Mouse (Mus musculus): ENCODE data around the gene Scgb2a2.
"Not testable (repeated sequence)": the region's sequence is repeated elsewhere in the genome, so short reads cannot be mapped to it uniquely, and the experiment has no call there.

The Scgb2a2 gene

GRCm38 (mm10) chr19:9847262-9847661 is at the start of gene Scgb2a2:
Gene Scgb2a2, plus strand, starts transcription at chr19:9847562.
- DNase-seq (ENCODE audit: extremely low read depth, low read depth): no peak

DNA sequence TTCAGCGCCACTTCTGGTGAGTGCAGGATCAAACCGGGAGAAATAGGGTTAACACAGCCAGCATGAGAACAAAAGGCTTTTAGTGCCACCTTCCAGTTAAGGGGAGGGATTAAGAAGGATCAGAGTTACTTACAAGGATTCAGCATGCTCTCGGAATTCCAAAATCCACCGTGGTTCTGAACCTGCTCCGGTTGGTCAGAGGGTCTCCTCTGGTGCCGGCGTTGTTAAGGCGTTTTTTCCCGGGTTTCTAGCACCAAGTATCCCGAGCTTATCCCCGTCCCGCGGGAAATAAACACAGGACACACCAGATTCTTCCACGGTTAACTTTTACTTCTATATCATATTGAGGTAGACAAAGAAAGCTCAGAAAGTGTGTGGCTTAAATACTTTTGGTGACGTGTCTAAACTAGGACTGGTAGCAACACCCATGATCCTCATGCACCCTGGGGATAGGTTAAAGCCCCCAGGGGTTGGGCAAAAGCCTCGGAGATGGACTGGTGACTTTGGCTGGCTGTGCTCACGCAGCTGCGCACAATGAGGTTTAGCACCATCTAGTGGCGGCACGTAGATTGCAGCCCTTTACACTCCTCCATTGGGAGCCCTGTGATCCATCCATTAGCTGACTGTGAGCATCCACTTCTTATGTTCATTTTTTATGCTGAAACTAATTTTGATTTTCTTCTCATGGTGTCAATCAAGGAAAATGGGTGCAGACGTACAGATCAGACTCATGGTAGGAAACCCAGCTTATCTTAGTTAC is 10.6 kb upstream of the Scgb2a2 start:
- peak; percentile 36 for DNase-seq (ENCODE audit: extremely low read depth, low read depth)

DNA sequence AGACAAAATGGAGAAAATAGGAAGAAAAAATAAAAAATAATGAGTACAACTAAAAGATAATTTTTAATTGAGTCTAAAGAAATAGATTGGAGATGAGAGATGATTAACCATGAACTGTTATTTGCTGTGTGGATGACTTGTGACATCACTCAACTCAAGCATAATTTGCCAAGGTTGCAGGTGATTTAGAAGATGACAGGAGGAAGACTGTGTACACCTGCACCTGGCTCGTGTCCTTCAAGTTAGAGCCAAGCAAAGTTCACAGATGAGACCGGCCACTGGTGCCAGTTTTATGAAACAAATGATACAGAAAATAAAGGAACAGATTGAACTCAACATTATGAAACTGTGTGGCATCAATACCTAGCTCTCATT is 10.0 kb upstream of the Scgb2a2 start:
- no peak for DNase-seq (ENCODE audit: extremely low read depth, low read depth)

DNA sequence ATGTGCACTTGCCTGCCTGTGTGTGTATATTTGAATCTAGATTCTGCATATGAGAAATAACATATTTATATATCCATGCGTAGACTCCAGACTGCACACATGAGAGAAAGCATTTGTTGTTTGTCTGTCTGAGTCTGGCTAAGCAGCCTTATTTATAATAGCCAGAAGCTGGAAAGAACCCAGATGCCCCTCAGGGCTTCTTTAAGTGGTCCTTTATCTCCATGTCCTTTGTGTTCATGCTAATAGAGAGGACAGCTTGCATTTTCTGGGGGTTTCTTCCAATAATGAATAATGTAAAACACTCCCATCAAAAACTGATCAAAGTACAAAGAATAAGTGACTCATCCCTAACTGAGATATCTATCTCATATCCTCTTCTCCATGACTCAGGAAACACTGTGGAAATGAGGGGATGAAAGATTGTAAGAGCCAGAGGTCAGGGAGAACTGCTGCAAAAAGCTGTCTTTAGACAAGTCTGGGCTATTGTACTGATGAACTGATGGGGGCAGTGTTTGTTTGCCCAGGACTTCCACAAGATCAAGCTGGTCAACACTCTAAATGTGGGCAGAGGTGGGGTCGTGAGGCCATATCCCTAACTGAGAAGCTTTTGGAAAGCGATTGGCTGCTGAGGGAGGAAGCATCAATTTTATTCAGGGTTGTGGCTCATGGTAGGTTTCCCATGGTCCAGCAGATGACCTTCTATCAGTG is 2.2 kb downstream of the Scgb2a2 start:
- DNase-seq (ENCODE audit: extremely low read depth, low read depth): not testable (repeated sequence)

GRCm38 (mm10) chr19:9860821-9861220 is 13.5 kb downstream of the Scgb2a2 start:
- DNase-seq (ENCODE audit: extremely low read depth, low read depth): not testable (repeated sequence)

DNA sequence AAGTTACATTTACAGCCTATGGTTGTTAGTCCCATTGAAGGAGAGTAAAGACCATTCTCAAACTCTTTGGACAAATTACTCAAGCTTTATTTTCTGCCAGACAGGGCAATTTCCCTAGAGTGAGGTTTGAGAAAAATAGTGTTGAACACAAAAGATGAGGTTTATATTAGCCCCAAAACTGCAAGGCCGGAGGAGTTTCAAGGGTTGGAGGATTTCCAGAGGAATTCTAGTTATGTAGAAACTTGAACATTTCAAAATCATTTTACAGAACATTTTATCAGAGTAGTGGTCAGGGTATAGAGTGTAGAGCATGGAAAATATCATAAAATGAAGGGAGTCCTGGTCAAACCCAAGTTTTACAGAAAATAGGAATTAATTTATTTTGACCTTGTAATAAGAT is 17.5 kb downstream of the Scgb2a2 start:
- no peak for DNase-seq (ENCODE audit: extremely low read depth, low read depth)

DNA sequence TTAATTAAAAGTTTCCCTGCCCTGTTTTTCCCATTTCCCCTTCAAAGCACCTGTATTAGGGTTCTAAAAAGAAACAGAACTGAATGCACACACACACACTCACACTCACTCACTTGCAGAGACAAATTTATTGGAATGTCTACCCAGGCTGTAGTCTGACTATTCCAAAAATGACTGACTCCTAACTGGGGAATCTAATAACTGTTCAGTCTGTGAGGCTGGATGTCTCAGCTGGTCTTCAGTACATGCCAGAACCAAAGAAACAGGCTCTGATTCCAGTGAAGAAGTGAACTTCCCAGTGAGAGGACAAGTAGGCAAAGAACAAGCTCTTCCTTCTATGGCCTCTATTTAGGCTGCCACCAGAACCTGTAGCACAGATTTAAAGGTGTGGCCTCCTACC is 18.1 kb downstream of the Scgb2a2 start:
- no peak for DNase-seq (ENCODE audit: extremely low read depth, low read depth)

GRCm38 (mm10) chr19:9878186-9878835 is 30.9 kb downstream of the Scgb2a2 start:
- no peak for DNase-seq (ENCODE audit: extremely low read depth, low read depth)

DNA sequence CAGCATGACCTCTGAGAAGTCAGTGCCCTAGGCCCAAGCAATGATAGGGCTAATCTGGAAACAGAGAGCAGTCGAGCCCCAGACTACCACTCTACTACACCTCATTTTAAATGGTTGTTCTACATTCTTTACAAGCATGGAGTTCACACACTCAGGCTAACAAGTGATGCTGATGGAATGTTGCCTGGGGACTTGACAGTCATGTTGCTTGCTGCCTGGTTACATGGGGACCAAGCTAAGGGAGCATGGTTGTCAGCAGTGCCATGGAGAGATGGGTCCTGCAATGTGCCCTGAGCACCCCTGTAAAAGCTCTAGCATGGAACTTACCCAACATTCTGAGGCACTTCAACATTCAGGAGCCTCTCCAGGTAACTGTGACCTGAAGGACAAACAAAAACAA is 39.0 kb downstream of the Scgb2a2 start:
- no peak for DNase-seq (ENCODE audit: extremely low read depth, low read depth)

DNA sequence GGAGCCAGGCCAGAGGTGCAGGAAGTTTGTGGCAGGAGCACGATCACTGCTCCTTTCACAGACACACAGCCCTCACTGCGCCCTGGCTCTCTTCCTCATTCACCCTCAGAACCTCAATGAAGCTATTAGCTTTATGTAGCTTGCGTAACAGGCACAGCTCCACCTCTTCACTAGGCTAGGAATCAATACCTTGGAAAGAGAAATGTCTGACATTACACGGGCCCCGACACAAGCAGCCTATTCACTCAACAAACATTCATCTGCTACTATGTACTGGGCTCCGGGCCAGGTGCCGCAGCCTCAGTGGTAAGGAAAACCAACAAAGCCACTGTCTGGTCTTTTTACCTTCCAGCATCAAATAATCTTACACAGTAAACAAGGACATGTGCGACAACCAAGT is 39.4 kb downstream of the Scgb2a2 start:
- no peak for DNase-seq (ENCODE audit: extremely low read depth, low read depth)

DNA sequence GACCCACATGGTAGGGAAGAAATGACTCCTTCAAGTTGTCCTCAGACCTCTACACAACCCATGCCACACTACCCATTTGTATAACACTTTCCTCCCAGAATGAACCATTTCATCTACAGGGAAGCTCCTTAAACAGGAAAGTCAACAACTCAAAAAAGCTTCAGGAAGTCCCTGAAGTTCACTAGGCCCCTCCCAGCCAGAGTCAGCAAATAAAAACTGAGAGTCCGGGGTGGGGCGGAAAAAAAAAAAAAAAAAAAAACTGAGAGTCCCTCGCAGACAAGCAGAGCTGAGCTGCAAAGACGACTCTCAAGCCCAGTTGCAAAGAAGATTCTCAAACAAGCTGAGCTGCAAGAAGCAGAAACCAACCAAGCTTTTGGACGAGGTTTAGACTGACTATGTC is 48.7 kb downstream of the Scgb2a2 start:
- no peak for DNase-seq (ENCODE audit: extremely low read depth, low read depth)

GRCm38 (mm10) chr19:9898339-9899066 is 51.1 kb downstream of the Scgb2a2 start:
- peak; percentile 44 for DNase-seq (ENCODE audit: extremely low read depth, low read depth)

DNA sequence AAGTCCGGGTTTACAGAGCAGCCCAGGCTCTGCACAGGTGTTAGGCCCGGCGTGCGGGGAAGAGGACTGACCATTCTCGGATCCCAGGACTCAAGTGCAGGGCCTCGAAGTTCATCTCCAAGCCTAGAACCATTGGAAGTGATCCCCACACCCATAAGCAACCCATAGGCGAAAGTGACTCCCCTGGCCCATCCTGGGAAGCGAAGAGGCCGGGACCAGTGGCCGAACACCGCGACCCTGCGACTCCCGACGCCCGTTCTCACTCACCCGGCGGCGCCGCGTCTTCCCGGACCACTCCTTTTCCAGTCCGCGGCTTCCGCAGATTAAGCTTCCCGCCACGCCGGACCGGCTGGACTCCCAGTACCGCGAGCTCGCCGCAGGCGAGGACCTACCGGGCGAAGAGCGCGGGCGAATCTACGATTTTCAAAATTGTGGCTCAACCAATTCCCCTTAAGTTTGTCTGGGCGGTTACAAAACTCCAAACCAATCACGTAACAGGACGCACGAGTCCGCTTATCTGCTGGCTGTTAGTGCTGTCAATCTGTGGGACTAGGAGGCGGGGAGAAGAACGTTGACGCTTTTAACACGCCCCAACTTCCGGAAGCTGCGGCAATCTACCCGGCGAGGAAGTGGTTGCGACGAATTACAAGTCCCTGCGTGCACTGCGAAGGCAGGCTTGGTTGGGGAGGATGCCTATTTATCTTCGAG is 51.9 kb downstream of the Scgb2a2 start, which contains the start of gene Incenp:
TSS of gene Incenp (minus strand) at position 480 of the 708 bp plus-strand sequence.
- DNase-seq (ENCODE audit: extremely low read depth, low read depth): peak; percentile 99

DNA sequence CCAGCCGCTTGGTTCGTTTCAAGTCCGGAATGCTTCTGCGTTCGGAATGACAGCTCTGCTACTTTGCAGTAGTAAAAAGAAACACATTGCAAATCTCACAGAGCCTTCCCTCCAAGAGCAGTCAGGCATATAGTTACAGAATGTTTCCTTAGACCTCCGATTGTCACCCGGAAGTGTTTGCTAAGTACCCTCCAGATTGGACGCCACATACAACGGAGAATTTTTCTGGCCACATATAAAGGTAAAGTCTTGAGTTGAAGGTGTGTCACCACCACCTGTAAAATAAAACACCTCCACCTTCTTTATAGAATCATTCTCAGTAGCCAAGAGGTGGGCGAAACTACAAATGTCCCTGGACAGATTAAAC is 52.4 kb downstream of the Scgb2a2 start:
- DNase-seq (ENCODE audit: extremely low read depth, low read depth): no peak

DNA sequence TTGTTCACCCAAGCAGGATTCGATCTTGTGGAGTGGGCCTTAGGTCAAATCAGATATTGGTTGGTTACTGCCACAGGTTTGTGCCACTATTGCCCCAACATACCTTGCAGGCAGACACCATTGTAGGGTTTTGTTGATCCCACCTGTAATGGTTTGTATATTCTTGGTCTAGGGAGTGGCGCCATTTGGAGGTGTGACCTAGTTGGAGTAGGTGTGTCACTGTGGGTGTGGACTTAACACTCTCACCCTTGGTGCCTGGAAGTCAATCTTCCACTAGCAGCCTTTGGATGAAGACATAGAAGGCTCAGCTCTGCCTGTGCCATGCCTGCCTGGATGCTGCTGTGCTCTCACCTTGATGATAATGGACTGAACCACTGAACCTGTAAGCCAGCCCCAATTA is 53.3 kb downstream of the Scgb2a2 start:
- DNase-seq (ENCODE audit: extremely low read depth, low read depth): not testable (repeated sequence)

Data from MEL-GATA-1-ER (cell line).